Mouse (Mus musculus) WW6 (cell line): ENCODE results near the gene Ulk1.

Experiments used
- DNase-seq: peaks from one replicate; pipeline ENCODE4 v3.0.0-alpha.2; 2013; ENCODE audit warnings: low read depth, low spot score

Ulk1 gene

GRCm38 (mm10) chr5:110769272-110769671, 40.6 kb downstream of the Ulk1 start:
- DNase-seq, result no peak

- DNase-seq, result no peak
Observed at GRCm38 (mm10) chr5:110763890-110764289, 46.0 kb downstream of the Ulk1 start.

GRCm38 (mm10) chr5:110745021-110745420, 64.9 kb downstream of the Ulk1 start:
- no peak for DNase-seq

- no peak for DNase-seq
Observed at GRCm38 (mm10) chr5:110739496-110740275, 70.2 kb downstream of the Ulk1 start.

GRCm38 (mm10) chr5:110735606-110736005, 74.3 kb downstream of the Ulk1 start:
- DNase-seq, result no peak
